Mouse (Mus musculus) liver, adult 2 months (tissue): ENCODE results near the gene Ctsl. TPM values are rescaled to one million over a fixed set of nuclear protein-coding genes. Genes with fewer than 3 reads are reported as not detected.

Source experiments
- DNase-seq: peaks from one replicate; pipeline ENCODE4 v3.0.0-alpha.2; 2011; ENCODE audit warnings: low read depth, low spot score; ENCODE audit errors: extremely low read depth
- H3K27ac ChIP-seq: fragments of 200-500 bp; replicated peaks from 2 replicates; pipeline ENCODE4 v1.5.1; 2012; ENCODE audit warnings: low read depth, mild to moderate bottlenecking, control low read depth, inconsistent platforms, low read length; ENCODE audit not compliant: insufficient read depth
- H3K27me3 ChIP-seq: fragments of 200-500 bp; 2 replicates; pipeline ENCODE4 v1.6.1; 2012; ENCODE audit warnings: mild to moderate bottlenecking, moderate library complexity, low read length, inconsistent platforms; ENCODE audit not compliant: control insufficient read depth, insufficient read depth
- H3K36me3 ChIP-seq: fragments of 200-500 bp; 2 replicates; pipeline ENCODE4 v1.6.1; 2012; ENCODE audit warnings: low read length, inconsistent platforms; ENCODE audit not compliant: control insufficient read depth, insufficient read depth
- H3K4me1 ChIP-seq: fragments of 200-500 bp; 2 replicates; pipeline ENCODE4 v1.6.1; 2011; ENCODE audit warnings: low read length; ENCODE audit not compliant: control insufficient read depth, insufficient read depth
- H3K4me3 ChIP-seq: fragments of 200-500 bp; 2 replicates; pipeline ENCODE4 v1.5.1; 2011; ENCODE audit warnings: low read depth, mild to moderate bottlenecking, control low read depth, low read length, moderate library complexity; ENCODE audit not compliant: insufficient read depth
- H3K79me2 ChIP-seq: fragments of 200-500 bp; 2 replicates; pipeline ENCODE4 v1.6.1; 2012; ENCODE audit warnings: inconsistent platforms, mild to moderate bottlenecking, low read length, moderate library complexity; ENCODE audit not compliant: control insufficient read depth, insufficient read depth
- H3K9ac ChIP-seq: fragments of 200-500 bp; 2 replicates; pipeline ENCODE4 v1.6.1; 2012; ENCODE audit warnings: low read depth, mild to moderate bottlenecking, control low read depth, inconsistent platforms, low read length
- CTCF ChIP-seq: fragments of 200-500 bp; IDR thresholded peaks from 2 replicates; pipeline ENCODE4 v1.5.1; 2011; ENCODE audit warnings: low read depth, low read length, control low read depth
- POLR2A ChIP-seq: fragments of 200-500 bp; IDR thresholded peaks from 2 replicates; pipeline ENCODE4 v1.6.1; 2011; ENCODE audit warnings: low read length, control low read depth; ENCODE audit not compliant: insufficient read depth; ENCODE audit errors: extremely low read depth
- WGBS: fragments of 180-500 bp; shearing (Covaris S2); methylation state at CpG from one replicate; pipeline ENCODE4 v1.1.7; 2018; 5-methylcytosine and 5-hydroxymethylcytosine counted together
- polyA plus RNA-seq: library from polyadenylated mRNA; depleted of rRNA; stranded (reverse); fragments of >200 nt; gene quantifications from 2 replicates; pipeline ENCODE4 v1.2.3, GENCODE M21; 2012
- total RNA-seq: library from RNA; depleted of rRNA; stranded (reverse); fragments of >200 nt; gene quantifications from 2 replicates; pipeline ENCODE4 v1.2.3, GENCODE M21; 2014

Gene Ctsl
- total and polyA plus RNA-seq, 2 experiments, result 300 to 624 TPM

GRCm38 (mm10) chr13:64319782-64320181 lies 50.9 kb downstream of the Ctsl start:
- DNase-seq, result no peak
- no peaks in the 10 kb centered on the region for H3K36me3 ChIP-seq

GRCm38 (mm10) chr13:64318355-64318754 lies 52.3 kb downstream of the Ctsl start:
- TF ChIP-seq POLR2A (no peak), CTCF (no peak)
- H3K4me1 ChIP-seq, result peaks cover 10% of the 10 kb centered on the region

More at GRCm38 (mm10) chr13:64319782-64320181, 50.9 kb downstream of the Ctsl start:
- Histone ChIP-seq H3K27ac (peak overlapping the region; percentile 29), H3K79me2 (no peaks in the 10 kb centered on the region), H3K4me1 (peaks cover 4% of the 10 kb centered on the region; the same call in 1 of the 2 replicates), H3K27me3 (no peaks in the 10 kb centered on the region), H3K9ac (no peak overlapping the region), H3K4me3 (no peak overlapping the region)
- TF ChIP-seq CTCF, result no peak
- TF ChIP-seq POLR2A, result no peak

GRCm38 (mm10) chr13:64315483-64316050 lies 55.1 kb downstream of the Ctsl start:
- under 1% methylated on average over 3 of the region's 3 CpGs for WGBS
- no peak overlapping the region for H3K9ac ChIP-seq
- peak; percentile 89 for DNase-seq
- peaks cover 21% of the 10 kb centered on the region for H3K4me1 ChIP-seq
- no peaks in the 10 kb centered on the region for H3K27me3 ChIP-seq
- no peaks in the 10 kb centered on the region for H3K36me3 ChIP-seq
- TF ChIP-seq CTCF (peak; percentile 36; the same call in 1 of the 2 replicates), POLR2A (no peak)
- no peaks in the 10 kb centered on the region; the same call in 1 of the 2 replicates for H3K79me2 ChIP-seq
- H3K4me3 ChIP-seq, result no peak overlapping the region
- H3K27ac ChIP-seq, result peak overlapping the region; percentile 76

More at GRCm38 (mm10) chr13:64318355-64318754, 52.3 kb downstream of the Ctsl start:
- Histone ChIP-seq H3K27me3 (no peaks in the 10 kb centered on the region), H3K4me3 (no peak overlapping the region), H3K27ac (no peak overlapping the region), H3K9ac (no peak overlapping the region), H3K79me2 (no peaks in the 10 kb centered on the region), H3K36me3 (no peaks in the 10 kb centered on the region)
- DNase-seq, result peak; percentile 81
- WGBS, result 26% methylated on average over 2 of the region's 2 CpGs

- WGBS, result 36% methylated on average over 3 of the region's 3 CpGs
- Histone ChIP-seq H3K9ac (no peak overlapping the region), H3K79me2 (peaks cover 8% of the 10 kb centered on the region; the same call in 1 of the 2 replicates), H3K27me3 (no peaks in the 10 kb centered on the region), H3K4me3 (no peak overlapping the region), H3K27ac (peak overlapping the region; percentile 57), H3K4me1 (peaks cover 25% of the 10 kb centered on the region), H3K36me3 (no peaks in the 10 kb centered on the region)
- DNase-seq, result peak; percentile 99
- TF ChIP-seq POLR2A (no peak), CTCF (no peak)
Observed at GRCm38 (mm10) chr13:64314041-64314440, 56.6 kb downstream of the Ctsl start.

GRCm38 (mm10) chr13:64312916-64313289 lies 57.8 kb downstream of the Ctsl start:
- TF ChIP-seq POLR2A, result no peak
- no peak for TF ChIP-seq CTCF
- peak overlapping the region; percentile 30 for H3K27ac ChIP-seq
- peaks cover 25% of the 10 kb centered on the region for H3K4me1 ChIP-seq
- H3K9ac ChIP-seq, result peak overlapping the region; percentile 16
- WGBS, result 0% methylated on average over 2 of the region's 2 CpGs
- H3K79me2 ChIP-seq, result peaks cover 8% of the 10 kb centered on the region; the same call in 1 of the 2 replicates
- H3K4me3 ChIP-seq, result 0 out of 2 replicates have a peak overlapping the region, but pooled peaks have one; percentile 2
- DNase-seq, result no peak
- peaks cover 6% of the 10 kb centered on the region; the same call in 1 of the 2 replicates for H3K36me3 ChIP-seq
- H3K27me3 ChIP-seq, result no peaks in the 10 kb centered on the region
